Comparison of ENCODE assay signal across 26 mouse cellular contexts in the genomic region with DNA sequence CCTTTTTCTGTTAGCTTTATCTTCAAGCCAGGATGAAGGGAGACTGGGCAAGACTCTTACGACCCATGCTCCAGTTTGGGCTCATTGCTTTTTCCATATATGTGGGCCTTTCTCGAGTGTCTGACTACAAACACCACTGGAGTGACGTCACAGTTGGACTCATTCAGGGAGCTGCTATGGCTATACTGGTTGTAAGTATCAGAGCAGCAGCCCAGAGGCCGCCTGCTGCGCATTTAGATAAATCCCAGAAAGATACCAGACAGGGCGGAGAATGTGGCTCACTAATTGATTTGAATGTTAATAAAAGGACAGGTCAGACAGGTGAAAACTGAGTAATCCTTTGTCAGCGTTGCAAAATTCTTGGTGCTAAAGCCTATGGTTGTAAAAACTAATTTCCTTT.
DNase-seq lines count a peak whose midpoint lies in the region; ATAC-seq lines count a peak whose summit lies in the region.
"Had no signal": no experiment of that assay in that cellular context is flagged by ENCODE, and none has a peak within 500 bp of the region (broad histone marks: within the 10 kb centered on the region; RNA-seq: fewer than 3 reads in every experiment).

No protein-coding gene starts in this region.

- no peaks in the 10 kb centered on the region for H3K27me3 ChIP-seq in liver, embryonic 11.5 days (replicated peaks; ENCODE audit: control insufficient read depth, insufficient read depth, low read length)
- no peaks in the 10 kb centered on the region for H3K27me3 ChIP-seq in liver, embryonic 16.5 days (ENCODE audit: control insufficient read depth, insufficient read depth, low read depth, low read length)
- no peaks in the 10 kb centered on the region for H3K27me3 ChIP-seq in midbrain, embryonic 15.5 days (replicated peaks)
- no peaks in the 10 kb centered on the region for H3K27me3 ChIP-seq in midbrain, embryonic 14.5 days (ENCODE audit: control insufficient read depth, insufficient read depth, low read length)
- H3K27me3 ChIP-seq: forebrain, embryonic 13.5 days; heart, embryonic 12.5 days; hindbrain, embryonic 13.5 days; megakaryocyte, embryonic 14.5 days; midbrain, embryonic 13.5 days had no signal

- H3K4me1 ChIP-seq in liver, embryonic 11.5 days (replicated peaks; ENCODE audit: control insufficient read depth, insufficient read depth, low read length): peaks cover 6% of the 10 kb centered on the region
- H3K4me1 ChIP-seq in liver, embryonic 16.5 days (ENCODE audit: control insufficient read depth, low read depth, low read length): peaks cover 16% of the 10 kb centered on the region
- H3K4me1 ChIP-seq in midbrain, embryonic 15.5 days: 0 out of 2 replicates have a peak, but pooled peaks cover 3% of the 10 kb centered on the region
- H3K4me1 ChIP-seq in midbrain, embryonic 14.5 days (ENCODE audit: control insufficient read depth, insufficient read depth, low read length): no peaks in the 10 kb centered on the region

- 79% methylated on average over 7 of the region's 7 CpGs for WGBS in liver, embryonic 11.5 days
- WGBS in liver, embryonic 16.5 days (ENCODE audit: insufficient replicate concordance): 54% methylated on average over 7 of the region's 7 CpGs
- WGBS in midbrain, embryonic 15.5 days: 93% methylated on average over 7 of the region's 7 CpGs
- WGBS in midbrain, embryonic 14.5 days: 93% methylated on average over 7 of the region's 7 CpGs

- no peak overlapping the region for H3K4me2 ChIP-seq in liver, embryonic 11.5 days
- H3K4me2 ChIP-seq in liver, embryonic 16.5 days (ENCODE audit: low read depth, low read length): no peak overlapping the region
- H3K4me2 ChIP-seq in midbrain, embryonic 15.5 days: no peak overlapping the region
- no peak overlapping the region for H3K4me2 ChIP-seq in midbrain, embryonic 14.5 days (ENCODE audit: low read length)
- H3K4me2 ChIP-seq: forebrain, embryonic 13.5 days; heart, embryonic 12.5 days; hindbrain, embryonic 13.5 days; midbrain, embryonic 13.5 days had no signal

- H3K9me3 ChIP-seq in liver, embryonic 11.5 days (ENCODE audit: control insufficient read depth, low read length): no peaks in the 10 kb centered on the region
- no peaks in the 10 kb centered on the region for H3K9me3 ChIP-seq in liver, embryonic 16.5 days (replicated peaks; ENCODE audit: control insufficient read depth, low read length)
- no peaks in the 10 kb centered on the region for H3K9me3 ChIP-seq in midbrain, embryonic 15.5 days
- H3K9me3 ChIP-seq in midbrain, embryonic 14.5 days (ENCODE audit: control insufficient read depth, low read length): no peaks in the 10 kb centered on the region
- H3K9me3 ChIP-seq: forebrain, embryonic 13.5 days; heart, embryonic 12.5 days; hindbrain, embryonic 13.5 days; megakaryocyte, embryonic 14.5 days; midbrain, embryonic 13.5 days had no signal

- peak; percentile 77 for ATAC-seq in liver, embryonic 11.5 days (replicated peaks; ENCODE audit: low FRiP score)
- ATAC-seq in liver, embryonic 16.5 days (ENCODE audit: low read depth): peak; percentile 85
- no peak for ATAC-seq in midbrain, embryonic 15.5 days (replicated peaks)
- ATAC-seq in midbrain, embryonic 14.5 days (ENCODE audit: low FRiP score, low TSS enrichment): no peak
- ATAC-seq: activated CD4-positive, CD25-positive, alpha-beta regulatory T cell, adult 4 months; CD4-positive, CD25-positive, alpha-beta regulatory T cell, adult 4 months; forebrain, embryonic 13.5 days; inflammation-experienced regulatory T-cells, adult 6 months; midbrain, embryonic 13.5 days had no signal

- no peak overlapping the region for H3K27ac ChIP-seq in liver, embryonic 11.5 days (ENCODE audit: low read depth, low read length)
- no peak overlapping the region for H3K27ac ChIP-seq in liver, embryonic 16.5 days (ENCODE audit: low read length)
- no peak overlapping the region for H3K27ac ChIP-seq in midbrain, embryonic 15.5 days
- no peak overlapping the region for H3K27ac ChIP-seq in midbrain, embryonic 14.5 days (replicated peaks; ENCODE audit: low read depth, low read length)
- H3K27ac ChIP-seq: forebrain, embryonic 13.5 days; hindbrain, embryonic 13.5 days; midbrain, embryonic 13.5 days had no signal

- H3K4me3 ChIP-seq in liver, embryonic 11.5 days (ENCODE audit: low read depth, low read length): no peak overlapping the region
- no peak overlapping the region for H3K4me3 ChIP-seq in liver, embryonic 16.5 days (ENCODE audit: low read depth, low read length)
- H3K4me3 ChIP-seq in midbrain, embryonic 15.5 days: no peak overlapping the region
- H3K4me3 ChIP-seq in midbrain, embryonic 14.5 days (replicated peaks; ENCODE audit: low read depth, low read length): no peak overlapping the region
- H3K4me3 ChIP-seq: forebrain, embryonic 13.5 days; heart, embryonic 12.5 days; hindbrain, embryonic 13.5 days; megakaryocyte, embryonic 14.5 days; midbrain, embryonic 13.5 days had no signal

- H3K36me3 ChIP-seq in liver, embryonic 11.5 days (ENCODE audit: control insufficient read depth, insufficient read depth, low read length): peaks cover 24% of the 10 kb centered on the region
- H3K36me3 ChIP-seq in liver, embryonic 16.5 days (ENCODE audit: control insufficient read depth, insufficient read depth): peaks cover 61% of the 10 kb centered on the region
- H3K36me3 ChIP-seq in midbrain, embryonic 15.5 days (replicated peaks): peaks cover 38% of the 10 kb centered on the region
- peaks cover 81% of the 10 kb centered on the region for H3K36me3 ChIP-seq in midbrain, embryonic 14.5 days (ENCODE audit: control insufficient read depth, insufficient read depth, low read length)

- DNase-seq in R1 (ENCODE audit: low read depth, low spot score): peak; percentile 34
- DNase-seq in c-Kit-negative CD71-positive TER-119-positive erythroid progenitor cells, embryonic 14.5 days (ENCODE audit: low read depth, low spot score): peak; percentile 26
- no peak for DNase-seq in liver, embryonic 11.5 days (ENCODE audit: low spot score)
- no peak for DNase-seq in T-cell, adult 2 months (ENCODE audit: low spot score)
- no peak for DNase-seq in midbrain, embryonic 14.5 days
- DNase-seq: adrenal gland, adult 8-10 months; cerebellum, adult 2 months; cerebellum, postnatal 14 days; gastrocnemius, postnatal 25 days; heart, adult 18-20 months; heart, postnatal 4 days; kidney, adult 11 months; kidney, postnatal 14 days; layer of hippocampus, adult 9-11 months; lung, postnatal 36 days; right cerebral cortex, postnatal 25 days had no signal

- no peak overlapping the region for H3K9ac ChIP-seq in liver, embryonic 11.5 days (ENCODE audit: low read depth, low read length)
- no peak overlapping the region for H3K9ac ChIP-seq in liver, embryonic 16.5 days (ENCODE audit: low read depth, low read length)
- H3K9ac ChIP-seq in midbrain, embryonic 15.5 days: no peak overlapping the region
- no peak overlapping the region for H3K9ac ChIP-seq in midbrain, embryonic 14.5 days (replicated peaks; ENCODE audit: low read length)
- H3K9ac ChIP-seq: forebrain, embryonic 13.5 days; heart, embryonic 12.5 days; hindbrain, embryonic 13.5 days; midbrain, embryonic 13.5 days had no signal

Comparison
In these comparisons a context has a peak if more than half of its experiments do, and no peak if none do; other contexts are left out.
1. DNase-seq: peak in R1 (single experiment) and c-Kit-negative CD71-positive TER-119-positive erythroid progenitor cells, embryonic 14.5 days (single experiment); none in liver, embryonic 11.5 days (single experiment), T-cell, adult 2 months (single experiment) and midbrain, embryonic 14.5 days (single experiment).
2. ATAC-seq: peak in liver, embryonic 11.5 days (single experiment) and liver, embryonic 16.5 days (single experiment); none in midbrain, embryonic 15.5 days (single experiment) and midbrain, embryonic 14.5 days (single experiment).